1 mouse cellular context compared by ENCODE assay signal in the genomic region with DNA sequence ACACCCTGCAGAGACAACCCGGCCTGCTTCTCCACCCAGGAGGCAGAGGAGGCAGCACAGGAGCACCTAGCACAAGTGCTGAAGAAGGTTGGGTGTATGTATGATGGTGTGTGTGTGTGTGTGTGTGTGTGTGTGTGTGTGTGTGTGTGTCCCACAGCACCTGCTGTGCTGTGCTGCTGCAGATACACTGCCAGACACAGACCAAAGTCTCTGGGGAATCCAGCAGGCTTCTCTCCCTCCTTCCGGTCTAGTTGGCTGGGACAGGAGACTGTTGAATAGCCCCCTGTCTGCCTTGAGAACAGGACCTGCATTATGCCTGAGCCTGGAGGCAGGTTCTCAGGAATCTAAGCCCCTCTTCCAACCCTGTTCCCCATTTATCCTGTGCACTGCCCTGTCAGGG.
TF ChIP-seq lines count a peak whose summit lies in the region.

No protein-coding gene starts in this region.

TF ChIP-seq in CH12.LX, 34 proteins besides CTCF, POLR2A, EP300 and RAD21:
- TF ChIP-seq ZMIZ1 (IDR thresholded peaks at IDR 0.05; ENCODE audit: low read depth, low read length) (no peak), POLR2AphosphoS2 (IDR thresholded peaks at IDR 0.05; ENCODE audit: low read depth, low read length) (no peak), ELF1 (IDR thresholded peaks at IDR 0.05; ENCODE audit: low read depth, low read length) (0 out of 2 replicates have a peak, but pooled peaks have one; percentile 5), MYC (IDR thresholded peaks at IDR 0.05; ENCODE audit: low read depth, low read length) (no peak), ETS1 (conservative IDR thresholded peaks at IDR 0.05; ENCODE audit: low read depth, low read length) (no peak), GABPA (IDR thresholded peaks at IDR 0.05; ENCODE audit: insufficient replicate concordance, low read depth, low read length) (no peak)
